Mouse (Mus musculus): ENCODE results near the gene Dlgap5. TPM values are rescaled to one million over a fixed set of nuclear protein-coding genes. Genes with fewer than 3 reads are reported as not detected.

Dlgap5 gene
- polyA plus RNA-seq, 1 experiment from 2014 or later: 17.7 TPM

- no peak for ATAC-seq (replicated peaks)
- Histone ChIP-seq H3K4me2 (replicated peaks) (no peak overlapping the region; the same call in 1 of the 2 replicates), H3K36me3 (no peaks in the 10 kb centered on the region), H3K4me1 (peaks cover 31% of the 10 kb centered on the region), H3K9ac (replicated peaks) (no peak overlapping the region), H3K4me3 (no peak overlapping the region), H3K27me3 (no peaks in the 10 kb centered on the region), H3K9me3 (no peaks in the 10 kb centered on the region), H3K27ac (replicated peaks) (no peak overlapping the region)
- 39% methylated on average over 21 of the region's 21 CpGs for WGBS
Observed at GRCm38 (mm10) chr14:47364742-47365449, 53.3 kb downstream of the Dlgap5 start.

GRCm38 (mm10) chr14:47361899-47362298 is 56.3 kb downstream of the Dlgap5 start:
- Histone ChIP-seq H3K27ac (replicated peaks) (no peak overlapping the region), H3K9ac (replicated peaks) (no peak overlapping the region), H3K9me3 (no peaks in the 10 kb centered on the region), H3K4me3 (no peak overlapping the region), H3K4me2 (replicated peaks) (no peak overlapping the region), H3K36me3 (no peaks in the 10 kb centered on the region), H3K4me1 (peaks cover 16% of the 10 kb centered on the region), H3K27me3 (no peaks in the 10 kb centered on the region)
- WGBS: 89% methylated on average over 9 of the region's 9 CpGs
- no peak for ATAC-seq (replicated peaks)

- no peak overlapping the region for H3K4me2 ChIP-seq (replicated peaks)
- no peak for ATAC-seq (replicated peaks)
- H3K9me3 ChIP-seq: no peaks in the 10 kb centered on the region
- H3K4me1 ChIP-seq: peaks cover 12% of the 10 kb centered on the region
- no peaks in the 10 kb centered on the region for H3K27me3 ChIP-seq
- 92% methylated on average over 2 of the region's 2 CpGs for WGBS
- H3K27ac ChIP-seq (replicated peaks): no peak overlapping the region
- H3K9ac ChIP-seq (replicated peaks): no peak overlapping the region
- H3K36me3 ChIP-seq: no peaks in the 10 kb centered on the region
- H3K4me3 ChIP-seq: no peak overlapping the region
Observed at GRCm38 (mm10) chr14:47361418-47361817, 56.8 kb downstream of the Dlgap5 start.

- 79% methylated on average over 3 of the region's 3 CpGs for WGBS
- Histone ChIP-seq H3K4me3 (no peak overlapping the region), H3K9ac (replicated peaks) (no peak overlapping the region), H3K27ac (replicated peaks) (no peak overlapping the region), H3K9me3 (no peaks in the 10 kb centered on the region), H3K4me2 (replicated peaks) (no peak overlapping the region), H3K4me1 (no peaks in the 10 kb centered on the region), H3K36me3 (no peaks in the 10 kb centered on the region), H3K27me3 (no peaks in the 10 kb centered on the region)
- ATAC-seq (replicated peaks): no peak
Observed at GRCm38 (mm10) chr14:47359610-47360009, 58.6 kb downstream of the Dlgap5 start.

GRCm38 (mm10) chr14:47356622-47357021 is 61.6 kb downstream of the Dlgap5 start:
- no peaks in the 10 kb centered on the region for H3K9me3 ChIP-seq
- ATAC-seq (replicated peaks): no peak
- H3K4me1 ChIP-seq: no peaks in the 10 kb centered on the region
- WGBS: 82% methylated on average over 3 of the region's 3 CpGs
- no peaks in the 10 kb centered on the region for H3K27me3 ChIP-seq
- no peak overlapping the region for H3K4me3 ChIP-seq
- H3K27ac ChIP-seq (replicated peaks): no peak overlapping the region
- H3K36me3 ChIP-seq: no peaks in the 10 kb centered on the region
- H3K9ac ChIP-seq (replicated peaks): no peak overlapping the region
- no peak overlapping the region for H3K4me2 ChIP-seq (replicated peaks)

- Histone ChIP-seq H3K36me3 (no peaks in the 10 kb centered on the region), H3K4me3 (no peak overlapping the region), H3K27me3 (no peaks in the 10 kb centered on the region), H3K4me2 (replicated peaks) (no peak overlapping the region), H3K9me3 (no peaks in the 10 kb centered on the region), H3K27ac (replicated peaks) (no peak overlapping the region), H3K9ac (replicated peaks) (no peak overlapping the region), H3K4me1 (no peaks in the 10 kb centered on the region)
- 78% methylated on average over 5 of the region's 5 CpGs for WGBS
- no peak for ATAC-seq (replicated peaks)
Observed at GRCm38 (mm10) chr14:47354948-47355347, 63.3 kb downstream of the Dlgap5 start.

GRCm38 (mm10) chr14:47354111-47354577 is 64.1 kb downstream of the Dlgap5 start:
- H3K27me3 ChIP-seq: no peaks in the 10 kb centered on the region
- H3K27ac ChIP-seq (replicated peaks): no peak overlapping the region
- ATAC-seq (replicated peaks): no peak
- no peak overlapping the region for H3K9ac ChIP-seq (replicated peaks)
- H3K4me1 ChIP-seq: no peaks in the 10 kb centered on the region
- no peaks in the 10 kb centered on the region for H3K36me3 ChIP-seq
- H3K4me2 ChIP-seq (replicated peaks): no peak overlapping the region
- H3K9me3 ChIP-seq: no peaks in the 10 kb centered on the region
- 68% methylated on average over 8 of the region's 8 CpGs for WGBS
- no peak overlapping the region for H3K4me3 ChIP-seq

- H3K27me3 ChIP-seq: no peaks in the 10 kb centered on the region
- no peak overlapping the region for H3K4me2 ChIP-seq (replicated peaks)
- no peak overlapping the region for H3K4me3 ChIP-seq
- ATAC-seq (replicated peaks): no peak
- WGBS: 84% methylated on average over 4 of the region's 4 CpGs
- no peak overlapping the region for H3K9ac ChIP-seq (replicated peaks)
- no peaks in the 10 kb centered on the region for H3K4me1 ChIP-seq
- H3K27ac ChIP-seq (replicated peaks): no peak overlapping the region
- no peaks in the 10 kb centered on the region for H3K36me3 ChIP-seq
- no peaks in the 10 kb centered on the region for H3K9me3 ChIP-seq
Observed at GRCm38 (mm10) chr14:47353240-47353639, 65.0 kb downstream of the Dlgap5 start.

GRCm38 (mm10) chr14:47352272-47352671 is 65.9 kb downstream of the Dlgap5 start:
- H3K9ac ChIP-seq (replicated peaks): no peak overlapping the region
- H3K27me3 ChIP-seq: no peaks in the 10 kb centered on the region
- WGBS: 93% methylated on average over 10 of the region's 10 CpGs
- no peak overlapping the region for H3K4me2 ChIP-seq (replicated peaks)
- H3K36me3 ChIP-seq: no peaks in the 10 kb centered on the region
- no peak for ATAC-seq (replicated peaks)
- no peak overlapping the region for H3K27ac ChIP-seq (replicated peaks)
- H3K4me1 ChIP-seq: no peaks in the 10 kb centered on the region
- H3K4me3 ChIP-seq: no peak overlapping the region
- H3K9me3 ChIP-seq: no peaks in the 10 kb centered on the region

GRCm38 (mm10) chr14:47350974-47351373 is 67.2 kb downstream of the Dlgap5 start:
- no peak for ATAC-seq (replicated peaks)
- Histone ChIP-seq H3K4me1 (no peaks in the 10 kb centered on the region), H3K4me2 (replicated peaks) (no peak overlapping the region), H3K9me3 (no peaks in the 10 kb centered on the region), H3K4me3 (no peak overlapping the region), H3K27ac (replicated peaks) (no peak overlapping the region), H3K36me3 (no peaks in the 10 kb centered on the region), H3K27me3 (no peaks in the 10 kb centered on the region), H3K9ac (replicated peaks) (no peak overlapping the region)
- WGBS: 73% methylated on average over 2 of the region's 2 CpGs

- Histone ChIP-seq H3K27me3 (no peaks in the 10 kb centered on the region), H3K9ac (replicated peaks) (no peak overlapping the region), H3K4me2 (replicated peaks) (no peak overlapping the region), H3K4me3 (no peak overlapping the region), H3K4me1 (no peaks in the 10 kb centered on the region), H3K36me3 (no peaks in the 10 kb centered on the region), H3K9me3 (no peaks in the 10 kb centered on the region), H3K27ac (replicated peaks) (no peak overlapping the region)
- 93% methylated on average over 1 of the region's 1 CpGs for WGBS
- no peak for ATAC-seq (replicated peaks)
Observed at GRCm38 (mm10) chr14:47346715-47347114, 71.5 kb downstream of the Dlgap5 start.

- Histone ChIP-seq H3K4me3 (no peak overlapping the region), H3K36me3 (no peaks in the 10 kb centered on the region), H3K27ac (replicated peaks) (no peak overlapping the region), H3K27me3 (no peaks in the 10 kb centered on the region), H3K4me1 (no peaks in the 10 kb centered on the region), H3K9me3 (no peaks in the 10 kb centered on the region), H3K9ac (replicated peaks) (no peak overlapping the region), H3K4me2 (replicated peaks) (no peak overlapping the region)
- 37% methylated on average over 4 of the region's 4 CpGs for WGBS
- no peak for ATAC-seq (replicated peaks)
Observed at GRCm38 (mm10) chr14:47341811-47342291, 76.4 kb downstream of the Dlgap5 start.
